ENCODE assay signal across 8 mouse cellular contexts in genomic region chr9:43116134-43116996, GRCm38 (mm10). TPM values are rescaled to one million over a fixed set of nuclear protein-coding genes. Genes with fewer than 3 reads are reported as not detected.
DNase-seq lines count a peak whose midpoint lies in the region; ATAC-seq lines count a peak whose summit lies in the region.

Gene Tmem136, minus strand, starts transcription at chr9:43116570.

- DNase-seq in ZHBTc4 (ENCODE audit: low read depth, low spot score) = peak; percentile 88
- DNase-seq in cerebellum, adult 9-11 months = peak; percentile 80
- DNase-seq in layer of hippocampus, adult 9-11 months = peak; percentile 61
- DNase-seq in right cerebral cortex, adult 2 months (ENCODE audit: low spot score in 2 of 2) = peak; percentile 66 to 67
- DNase-seq in B cell, adult 2 months = no peak

- H3K36me3 ChIP-seq in lung, embryonic 16.5 days (ENCODE audit: control insufficient read depth, insufficient read depth, low read length) = no peaks in the 10 kb centered on the region

- H3K27ac ChIP-seq in lung, embryonic 16.5 days (ENCODE audit: low read length) = no peak within 1 kb of the TSS

- H3K9ac ChIP-seq in lung, embryonic 16.5 days (ENCODE audit: low read length) = peak within 1 kb of the TSS; percentile 78

- H3K27me3 ChIP-seq in lung, embryonic 16.5 days (ENCODE audit: control insufficient read depth, insufficient read depth, low read depth, low read length) = peaks cover 3% of the 10 kb centered on the region; the same call in 1 of the 2 replicates

- peak; percentile 89 for ATAC-seq in frontal cortex, adult (ENCODE audit: low TSS enrichment)
- peak; percentile 51 to 56; a peak in 3 of 4 replicates for ATAC-seq in hematopoietic stem cell, adult 5-6 weeks (replicated peaks in 1 of 2; ENCODE audit: insufficient read depth in 1 of 2, low FRiP score in 2 of 2, low TSS enrichment in 1 of 2, low read depth in 1 of 2, poor library complexity in 2 of 2, severe bottlenecking in 2 of 2)
- ATAC-seq in lung, embryonic 16.5 days (ENCODE audit: low read depth) = peak; percentile 80

- WGBS in lung, embryonic 16.5 days = 3% methylated on average over 55 of the region's 55 CpGs

- H3K9me3 ChIP-seq in lung, embryonic 16.5 days (ENCODE audit: control insufficient read depth, low read length) = no peaks in the 10 kb centered on the region

- peaks cover 20% of the 10 kb centered on the region for H3K4me1 ChIP-seq in lung, embryonic 16.5 days (replicated peaks; ENCODE audit: control insufficient read depth, insufficient read depth, low read length)

- peak within 1 kb of the TSS; percentile 76 for H3K4me3 ChIP-seq in lung, embryonic 16.5 days (ENCODE audit: low read length)

- H3K4me2 ChIP-seq in lung, embryonic 16.5 days (ENCODE audit: low read depth, low read length) = peak within 1 kb of the TSS; percentile 95

RNA-seq across cellular contexts. Expression of gene Tmem136, which starts in this region (rescaled TPM):
- total RNA-seq in hematopoietic stem cell, adult 5-6 weeks (2017) = 0.40 and 0.75 TPM in 2 replicates
- polyA plus RNA-seq in lung, embryonic 16.5 days (2015; fragmentation: Nextera tagmentation; extraction: Ambion mirVana) = 4.2 and 4.4 TPM in 2 replicates

Comparison
In these comparisons a context has a peak if more than half of its experiments do, and no peak if none do; other contexts are left out.
1. Peak in ATAC-seq in hematopoietic stem cell, adult 5-6 weeks; RNA of the gene not detected or under 1 TPM.
2. DNase-seq: peak in ZHBTc4 (single experiment), cerebellum, adult 9-11 months (single experiment), layer of hippocampus, adult 9-11 months (single experiment) and right cerebral cortex, adult 2 months (2 of 2); none in B cell, adult 2 months (0 of 2).
3. Peak in every context shown above with its lines, with median percentiles within 50 percentile points of each other: ATAC-seq.